Mouse (Mus musculus) embryo, embryonic 9.5 days (tissue): ENCODE measurements at regions not wholly inside any gene's neighbourhood (a gene's known extent, or its start where the extent isn't known, plus 50 kb on each side); places are given as distances from the start of the nearest gene placed in this dataset.
"Not testable (repeated sequence)": the region's sequence is repeated elsewhere in the genome, so short reads cannot be mapped to it uniquely, and the experiment has no call there.

Source experiments
- DNase-seq: peaks from one replicate; pipeline ENCODE4 v3.0.0-alpha.2; 2017; ENCODE audit errors: extremely low spot score

- DNase-seq, result peak; percentile 6
Measured at GRCm38 (mm10) chrX:63991127-63991526, 160.9 kb downstream of the Gm6760 start.

GRCm38 (mm10) chrX:63972386-63972785 is 179.6 kb downstream of the Gm6760 start:
- DNase-seq, result not testable (repeated sequence)
